Mouse (Mus musculus) fibroblast of lung, adult 2 months (primary cell): ENCODE results near the gene Gtf2b.

Source experiments
- DNase-seq: peaks from one replicate; pipeline ENCODE4 v3.0.0-alpha.2; 2011; ENCODE audit warnings: low read depth

Gene Gtf2b

DNA sequence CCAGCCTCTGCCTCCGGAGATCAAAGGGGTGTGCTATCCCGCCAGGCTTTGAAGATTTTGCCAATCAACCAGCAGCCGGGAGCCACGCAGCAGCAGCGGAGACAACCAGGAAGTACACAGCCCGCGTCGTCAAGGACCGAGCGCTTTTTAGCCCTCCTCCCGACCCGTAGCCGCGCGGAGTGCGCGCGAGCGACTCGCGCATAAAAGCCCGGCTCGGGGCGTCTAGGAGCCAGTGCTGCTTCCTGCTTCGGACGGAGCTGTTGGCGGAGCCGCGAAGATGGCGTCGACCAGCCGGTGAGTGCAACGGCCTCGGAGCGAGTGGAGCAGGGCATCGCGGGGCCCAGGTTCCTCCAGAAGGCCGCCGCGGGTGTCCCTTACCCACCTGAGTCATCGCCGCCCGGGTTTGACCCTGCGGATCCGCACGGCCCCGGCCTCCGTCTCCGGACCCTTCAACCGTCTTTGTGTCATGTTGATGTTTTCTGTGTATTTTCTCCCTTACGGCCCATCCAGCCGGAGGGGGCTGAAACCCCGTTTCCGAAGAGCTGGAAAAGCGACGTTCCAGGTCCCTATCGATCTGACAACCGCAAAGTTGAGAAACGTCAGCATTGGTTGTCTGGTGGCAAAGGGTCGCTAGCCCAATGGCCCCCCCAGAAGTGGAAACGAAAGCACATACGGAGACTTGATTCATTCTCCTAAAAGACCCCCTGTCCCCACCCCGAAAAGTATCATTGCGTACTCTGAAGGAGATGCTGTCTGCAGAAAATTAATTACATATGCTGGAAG lies at the start of gene Gtf2b:
Gene Gtf2b, plus strand, starts transcription at position 51 of the 783 bp plus-strand sequence.
- DNase-seq, result peak; percentile 84

DNA sequence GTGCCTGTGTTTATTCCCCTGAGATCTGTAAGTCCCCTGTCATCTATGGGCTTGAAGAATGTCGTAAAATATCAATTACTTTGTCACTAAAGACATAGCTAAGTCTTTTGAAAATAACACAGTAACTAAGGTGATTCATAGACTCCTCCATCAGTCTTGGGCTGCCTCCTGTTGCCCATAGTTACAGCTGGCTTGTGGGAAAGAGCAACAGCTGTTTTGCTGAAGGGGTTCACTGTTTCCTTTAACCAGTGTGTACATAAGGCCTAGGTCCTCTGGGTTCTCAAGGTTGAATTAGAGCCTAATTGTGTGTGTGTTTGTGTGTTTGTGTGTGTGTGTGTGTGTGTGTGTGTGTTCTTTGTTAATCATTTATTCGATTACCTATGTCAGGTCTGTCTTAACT lies 39.4 kb upstream of the Gtf2b start:
- DNase-seq, result no peak

DNA sequence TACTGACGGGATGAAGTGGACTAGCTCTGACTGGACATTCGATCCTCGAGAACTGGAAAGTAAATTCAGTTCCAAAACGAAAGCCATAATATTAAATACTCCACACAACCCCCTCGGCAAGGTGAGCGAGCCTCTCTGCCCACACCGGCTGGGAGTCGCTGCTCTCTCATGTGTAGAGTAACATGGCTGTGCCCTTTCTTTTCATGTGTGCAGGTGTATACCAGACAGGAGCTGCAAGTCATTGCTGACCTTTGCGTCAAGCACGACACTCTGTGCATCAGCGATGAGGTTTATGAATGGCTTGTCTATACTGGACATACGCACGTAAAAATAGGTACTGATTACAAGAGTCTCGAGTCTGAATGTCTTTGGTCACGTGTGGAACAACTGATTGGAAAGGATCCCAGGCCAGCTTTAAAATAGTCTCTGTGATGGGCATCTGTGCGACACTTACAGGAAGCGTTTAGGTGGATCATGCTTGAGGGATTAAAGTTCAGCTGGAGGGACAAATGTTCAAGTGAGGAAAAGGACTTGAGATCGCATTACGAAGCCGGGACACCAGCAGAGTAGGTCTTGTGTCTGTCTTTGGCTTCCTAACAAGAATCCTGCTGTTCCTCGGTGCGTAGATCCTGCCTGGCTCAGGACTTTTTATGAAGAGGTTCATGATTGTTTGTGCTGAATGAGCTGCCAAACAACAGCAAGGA lies 38.7 kb upstream of the Gtf2b start:
- no peak for DNase-seq

GRCm38 (mm10) chr3:142734291-142734690 lies 30.6 kb upstream of the Gtf2b start:
- DNase-seq, result no peak

DNA sequence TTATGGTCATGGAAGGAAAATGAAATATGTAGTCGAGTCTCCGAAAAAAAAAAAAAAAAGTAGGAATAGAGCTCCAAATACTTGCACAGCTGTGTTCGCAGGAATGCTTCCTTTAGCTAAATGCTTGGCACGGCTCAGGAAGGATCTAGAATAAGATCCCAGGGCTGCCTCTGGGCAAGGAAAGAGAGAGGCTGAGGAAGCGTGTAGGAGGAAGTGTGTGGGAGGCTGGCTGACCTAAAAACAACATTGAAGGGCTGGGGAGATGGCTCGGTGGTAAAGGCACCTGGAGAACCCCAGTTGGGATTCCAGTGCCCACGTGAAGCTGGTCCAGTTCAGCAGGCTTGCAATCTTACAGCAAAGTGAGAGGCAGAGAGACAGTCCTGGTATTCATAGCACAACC lies 23.9 kb upstream of the Gtf2b start:
- peak; percentile 5 for DNase-seq

DNA sequence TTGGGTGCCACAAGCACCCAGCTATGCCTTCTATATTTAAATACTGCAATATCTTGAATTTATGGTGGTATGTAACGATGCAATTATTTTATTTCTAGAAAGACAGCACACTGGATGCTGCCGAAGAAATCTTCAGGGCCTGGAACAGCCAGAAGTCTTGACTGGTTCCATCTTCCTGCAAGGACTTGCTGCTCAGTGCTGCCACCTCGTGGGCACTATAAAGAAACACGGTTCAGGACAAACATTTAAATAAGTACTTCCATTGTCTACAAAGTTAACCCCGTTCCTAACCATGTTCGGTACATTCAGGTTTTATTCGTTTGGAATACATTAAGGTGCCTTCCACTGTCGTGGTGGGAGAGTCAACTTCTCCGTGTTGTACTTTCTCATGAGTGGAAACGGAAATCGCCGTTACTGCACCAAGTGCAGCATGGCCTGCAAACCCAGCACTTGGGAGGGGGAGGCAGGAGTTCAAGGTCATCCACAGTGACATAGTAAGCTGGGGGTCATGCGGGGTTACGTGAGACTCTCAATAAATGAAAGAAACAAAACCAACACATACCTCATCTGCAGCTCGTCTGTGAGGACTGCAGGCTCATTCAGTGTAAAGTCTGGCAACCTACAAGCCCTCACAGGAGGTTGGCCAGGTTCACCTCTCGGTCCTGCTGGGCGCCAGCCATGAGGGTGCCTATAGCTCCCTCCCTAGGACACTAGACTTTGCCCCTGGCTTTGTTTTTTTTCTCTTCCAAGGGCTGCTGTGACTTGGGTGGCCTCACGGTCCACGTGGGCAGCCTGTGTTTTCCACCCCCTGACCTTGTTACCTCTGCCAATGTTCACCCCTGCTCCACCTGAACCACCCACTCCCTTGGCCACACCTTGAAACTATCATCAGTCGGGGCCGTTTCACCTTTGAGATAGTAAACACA lies 20.6 kb upstream of the Gtf2b start:
- peak; percentile 52 for DNase-seq

DNA sequence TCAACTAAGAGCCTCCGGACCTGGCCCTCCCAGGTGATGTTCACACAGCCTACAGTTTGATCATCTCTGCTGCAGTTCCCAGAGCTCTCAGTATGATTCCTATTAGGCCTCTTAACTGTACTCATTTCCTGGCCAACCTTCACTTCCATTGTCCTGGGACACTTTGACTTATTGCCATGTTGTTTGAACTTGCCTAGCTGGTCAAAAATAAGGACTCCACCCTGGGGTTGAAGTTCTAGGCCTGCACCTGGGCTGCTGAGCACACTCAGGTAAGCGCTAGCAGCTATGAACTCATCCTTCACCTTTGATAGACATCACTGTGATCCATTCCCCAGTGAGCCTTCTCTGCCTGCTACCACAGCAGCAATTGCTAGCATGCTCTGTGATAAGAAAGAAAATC lies 19.8 kb upstream of the Gtf2b start:
- no peak for DNase-seq

DNA sequence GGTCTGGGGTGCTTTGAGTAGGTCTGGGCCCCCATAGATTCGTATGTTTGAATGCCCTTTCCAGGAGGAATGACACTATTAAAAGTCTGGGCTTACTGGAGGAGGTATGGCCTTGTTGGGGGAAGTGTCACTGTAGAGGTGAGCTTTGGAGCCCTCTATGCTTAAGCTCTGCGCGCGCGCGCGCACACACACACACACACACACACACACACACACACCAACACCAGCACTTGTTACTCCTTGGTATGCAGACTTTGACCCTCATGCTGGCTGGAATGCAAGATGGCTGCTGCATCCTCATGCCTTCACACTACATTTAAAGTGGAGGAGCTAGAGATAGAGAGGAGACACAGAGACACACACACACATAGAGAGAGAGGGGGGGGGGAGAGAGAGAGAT lies 17.2 kb upstream of the Gtf2b start:
- no peak for DNase-seq

GRCm38 (mm10) chr3:142749131-142749530 lies 15.7 kb upstream of the Gtf2b start:
- DNase-seq, result no peak

DNA sequence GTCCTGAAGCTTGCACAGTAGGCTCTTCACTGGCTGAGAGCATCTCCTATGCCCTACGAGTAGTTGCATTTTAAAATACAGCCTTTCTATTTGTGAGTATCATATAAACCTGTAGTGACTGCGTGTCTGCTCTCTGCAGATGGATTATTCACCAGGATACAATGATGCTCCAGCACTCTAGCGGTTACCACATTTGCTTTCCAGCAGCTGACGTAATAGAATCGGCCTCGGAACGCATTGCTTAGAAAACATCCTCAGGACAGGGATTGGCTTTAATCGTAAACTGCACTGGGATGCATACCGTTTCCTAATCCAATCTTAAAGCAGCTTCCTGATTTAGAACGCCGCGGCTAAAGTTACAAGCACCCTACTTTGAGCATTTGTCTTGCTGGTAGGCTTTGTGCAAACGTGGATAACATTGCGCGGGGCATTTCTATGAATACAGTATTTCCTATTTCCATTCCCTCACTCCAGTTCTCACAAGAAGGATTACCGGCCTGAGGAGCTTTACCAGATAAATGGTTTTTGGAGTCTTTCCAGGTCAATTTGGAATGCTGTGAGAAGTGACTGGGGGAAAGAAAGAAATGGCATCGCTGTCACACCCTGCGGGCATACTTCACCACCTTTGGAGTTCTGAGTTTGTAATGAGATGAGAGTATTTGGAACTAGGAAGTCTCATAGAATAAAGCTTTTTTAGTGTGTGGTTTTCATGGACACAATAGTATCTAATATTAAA lies 9.5 kb upstream of the Gtf2b start:
- no peak for DNase-seq

GRCm38 (mm10) chr3:142757841-142758240 lies 7.0 kb upstream of the Gtf2b start:
- no peak for DNase-seq

- DNase-seq, result no peak
Observed at GRCm38 (mm10) chr3:142758593-142758992, 6.3 kb upstream of the Gtf2b start.

GRCm38 (mm10) chr3:142760356-142760755 lies 4.5 kb upstream of the Gtf2b start:
- DNase-seq, result no peak

DNA sequence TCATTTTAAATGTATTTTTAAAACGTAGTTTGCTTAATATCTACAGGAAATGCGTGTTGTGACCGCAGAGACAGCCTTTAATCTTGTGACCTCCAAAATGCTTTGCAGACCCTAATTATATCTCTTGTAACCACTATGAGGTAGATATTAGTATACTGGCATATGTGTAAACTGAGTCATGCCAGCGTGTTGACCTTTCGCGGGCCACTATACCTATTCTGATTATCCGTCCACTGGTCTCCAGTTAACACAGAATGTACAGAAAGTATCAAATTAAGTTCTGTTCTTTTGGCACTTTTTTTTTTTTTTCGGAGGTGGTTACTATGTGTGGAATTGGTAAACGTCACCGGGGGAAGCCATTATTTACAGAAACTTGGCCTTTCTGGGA lies 927 bp downstream of the Gtf2b start:
- DNase-seq, result no peak

DNA sequence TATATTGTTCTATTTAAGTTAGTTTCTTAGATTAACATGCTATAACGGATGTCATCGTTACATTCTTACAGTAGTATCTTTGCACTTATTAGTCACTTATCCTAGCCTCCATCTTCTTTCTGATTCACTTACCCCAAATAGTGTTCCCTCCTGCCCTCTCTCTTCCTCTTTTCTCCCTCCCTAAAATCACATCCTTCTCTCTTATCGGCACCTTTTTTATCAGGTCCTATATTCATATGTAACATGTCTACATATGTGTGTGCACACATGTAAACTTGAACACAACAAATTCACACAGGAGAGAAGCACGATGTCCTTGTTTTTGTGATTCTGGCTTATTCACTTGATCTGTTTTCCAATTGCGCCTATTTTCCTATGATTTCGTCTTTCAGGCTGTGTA lies 3.7 kb downstream of the Gtf2b start:
- DNase-seq, result no peak

- DNase-seq, result no peak
Observed at GRCm38 (mm10) chr3:142770518-142770917, 5.7 kb downstream of the Gtf2b start.

DNA sequence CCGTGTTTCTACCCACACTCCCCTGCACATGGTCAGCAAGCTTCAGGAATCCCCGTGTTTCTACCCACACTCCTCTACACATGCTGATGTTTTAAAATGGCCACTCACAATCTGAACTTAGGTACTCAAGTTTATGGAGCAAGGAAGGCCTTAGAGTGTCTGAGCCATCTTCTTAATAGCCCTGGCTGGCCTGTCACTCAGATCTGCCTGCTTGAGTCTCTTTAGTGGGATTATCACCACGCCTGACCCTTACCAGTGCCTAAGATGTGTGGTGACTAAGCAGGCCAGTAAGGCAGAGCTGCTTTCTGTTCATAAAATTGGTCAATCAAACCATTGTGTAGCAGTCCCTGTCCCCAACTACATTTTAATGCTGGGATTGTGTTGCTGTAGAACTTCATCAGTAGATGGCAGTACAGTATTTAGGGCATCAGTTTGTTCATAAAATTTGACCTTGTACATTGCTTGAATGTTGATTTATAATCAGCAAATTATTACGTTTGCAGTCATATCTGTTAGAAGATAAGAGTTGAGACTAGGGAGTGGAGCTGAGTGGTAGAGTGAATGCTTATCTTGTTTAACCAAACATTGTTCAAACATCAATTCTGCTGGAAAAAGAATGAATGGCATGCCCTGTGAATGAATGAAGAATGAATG lies 8.8 kb downstream of the Gtf2b start:
- DNase-seq, result no peak

GRCm38 (mm10) chr3:142777227-142777626 lies 12.4 kb downstream of the Gtf2b start:
- DNase-seq, result no peak

GRCm38 (mm10) chr3:142786423-142787072 lies 21.7 kb downstream of the Gtf2b start:
- DNase-seq, result no peak

DNA sequence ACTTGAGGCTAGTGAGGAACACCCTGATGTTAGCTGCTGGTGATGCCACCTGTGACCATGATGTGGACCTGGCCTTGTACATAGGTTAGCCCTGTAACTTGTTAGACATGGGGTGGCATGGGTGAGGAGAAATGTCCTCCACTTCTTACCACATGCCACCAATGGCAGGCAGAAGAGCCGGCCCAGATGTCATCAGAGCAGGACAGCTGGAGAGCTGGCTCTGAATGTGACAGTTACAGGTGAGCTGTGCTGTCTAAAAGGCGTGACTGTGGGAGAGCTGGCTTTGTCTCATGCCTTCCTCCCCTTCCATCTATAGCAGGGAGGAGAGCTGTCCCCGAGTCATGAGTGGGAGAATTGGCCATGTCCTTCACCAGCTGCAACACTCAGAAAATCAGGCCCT lies 30.7 kb downstream of the Gtf2b start:
- no peak for DNase-seq

DNA sequence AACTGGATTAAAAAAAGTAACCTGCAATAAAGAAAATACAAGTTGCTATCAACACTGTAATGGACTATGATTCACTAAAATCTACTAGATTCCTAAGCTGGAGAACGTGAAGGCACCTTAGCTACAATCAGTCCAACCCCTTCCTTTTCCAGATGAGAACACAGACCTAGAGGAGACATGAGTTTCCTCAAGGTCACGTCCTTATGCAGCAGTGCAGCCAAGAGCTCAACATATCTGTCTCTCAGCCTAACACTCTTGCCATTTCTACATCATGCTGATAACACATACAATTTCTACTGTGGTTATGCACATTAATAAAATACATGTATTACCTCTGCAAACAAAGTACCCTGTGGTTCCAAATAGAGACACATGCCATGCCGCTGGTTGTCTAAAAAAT lies 46.7 kb downstream of the Gtf2b start:
- no peak for DNase-seq
